Mouse (Mus musculus) neural tube, embryonic 10.5 days (tissue): ENCODE data around the gene Prm1.
"Not testable (repeated sequence)": the region's sequence is repeated elsewhere in the genome, so short reads cannot be mapped to it uniquely, and the experiment has no call there.

Experiments used
- DNase-seq: peaks from one replicate; pipeline ENCODE4 v3.0.0-alpha.2; 2017; ENCODE audit warnings: low spot score; ENCODE audit errors: extremely low spot score

The Prm1 gene

DNA sequence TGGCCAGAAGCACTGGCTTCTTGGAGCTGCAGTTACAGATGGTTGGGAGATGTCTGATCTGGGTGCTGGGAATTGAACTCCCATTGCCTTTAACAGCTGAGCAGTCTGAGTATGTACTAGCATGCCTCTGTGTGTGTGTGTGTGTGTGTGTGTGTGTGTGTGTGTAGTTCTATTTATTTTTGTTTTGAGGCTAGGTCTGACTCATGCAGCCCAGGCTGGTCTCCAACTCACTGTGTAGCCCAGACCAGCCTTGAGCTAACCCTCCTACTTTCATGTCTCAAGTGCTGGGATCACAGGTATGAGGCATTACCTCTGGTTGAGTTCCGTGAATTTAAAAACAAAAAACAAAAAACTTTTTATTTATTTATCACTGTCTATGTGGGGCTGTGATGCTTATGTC, 18.9 kb upstream of the Prm1 start:
- DNase-seq = no peak

DNA sequence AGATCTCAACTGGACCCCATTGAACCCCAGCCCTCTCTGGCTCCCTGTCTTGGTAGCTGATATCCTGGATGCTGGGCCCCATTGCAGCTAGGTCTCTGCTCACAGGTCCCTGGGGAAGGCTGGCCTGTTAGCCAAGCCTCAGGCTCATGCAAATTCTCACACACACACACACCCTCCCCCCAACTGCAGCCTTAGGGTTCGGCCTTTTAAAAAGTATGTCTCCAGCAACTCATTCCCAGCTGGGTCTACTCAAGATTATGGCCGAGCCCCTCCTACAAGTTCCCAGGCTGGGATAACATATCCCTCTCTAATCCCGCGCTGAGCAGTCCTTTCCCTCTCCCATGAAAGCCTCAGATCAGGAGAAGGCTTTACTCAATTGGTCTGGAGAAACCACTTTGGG, 15.7 kb upstream of the Prm1 start:
- DNase-seq = no peak

DNA sequence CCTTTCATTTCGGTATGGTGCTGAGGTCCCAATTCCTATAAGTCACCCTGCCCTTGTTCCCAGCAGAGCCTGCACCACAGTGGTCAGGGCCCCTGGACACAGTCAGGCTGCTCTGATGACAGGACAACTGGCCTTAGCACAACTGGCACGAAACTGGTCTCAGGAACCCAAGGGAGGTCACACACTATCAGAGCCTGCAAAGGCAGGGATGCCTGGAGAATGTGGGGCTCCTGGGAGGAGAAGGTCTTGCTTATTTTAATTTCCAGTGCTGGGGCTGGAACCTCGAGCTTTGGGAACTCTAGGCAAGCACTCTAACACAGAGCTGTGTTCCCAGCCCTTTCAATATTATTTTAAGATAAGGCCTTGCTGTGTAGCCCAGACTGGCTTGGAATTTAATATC, 14.3 kb upstream of the Prm1 start:
- no peak for DNase-seq

DNA sequence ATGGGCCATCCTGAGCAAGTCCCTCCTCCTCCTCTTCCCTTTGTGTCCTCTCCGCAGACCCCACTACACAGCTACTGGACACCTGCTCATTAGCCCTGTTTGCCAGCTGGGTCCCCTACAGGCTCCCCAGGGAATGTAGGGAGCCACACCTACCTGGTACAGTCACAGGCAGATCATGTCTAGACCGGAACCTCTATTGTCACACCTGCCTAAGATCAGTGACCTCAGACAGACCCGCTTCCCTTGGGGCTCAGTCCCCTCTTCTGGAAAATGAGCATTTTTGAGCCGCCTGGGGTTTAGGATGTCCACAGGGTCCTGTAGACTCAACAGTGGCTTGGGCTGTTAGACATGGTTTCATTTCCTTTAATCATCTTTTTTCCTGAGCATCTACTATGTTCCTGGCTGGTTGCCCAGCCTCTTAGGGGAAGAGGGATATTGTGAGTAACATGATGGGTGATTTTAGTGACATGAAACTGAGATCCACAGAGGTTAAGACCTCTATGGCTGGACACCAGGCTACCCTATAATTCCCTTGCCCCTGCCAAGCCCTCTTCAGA, 13.0 kb upstream of the Prm1 start:
- no peak for DNase-seq

DNA sequence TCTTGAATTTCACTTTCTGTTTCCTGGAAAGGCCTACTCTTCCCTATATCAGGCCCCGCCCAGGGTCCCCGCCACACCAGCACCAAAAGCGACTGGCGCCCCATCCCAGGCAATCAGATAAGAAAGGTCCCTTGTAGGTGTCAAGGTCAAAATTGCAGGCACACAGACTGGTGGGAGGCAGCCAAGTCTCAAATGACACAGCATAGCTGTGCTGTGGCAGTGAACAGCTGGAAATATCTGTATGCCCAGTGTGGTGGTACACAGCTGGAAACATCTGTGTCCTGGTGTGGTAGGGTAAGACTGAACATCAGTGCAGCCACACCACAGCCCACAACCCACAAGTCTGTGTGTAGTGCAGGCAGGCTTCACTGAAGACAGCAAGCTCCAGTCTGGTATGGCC, 9.2 kb upstream of the Prm1 start:
- no peak for DNase-seq

DNA sequence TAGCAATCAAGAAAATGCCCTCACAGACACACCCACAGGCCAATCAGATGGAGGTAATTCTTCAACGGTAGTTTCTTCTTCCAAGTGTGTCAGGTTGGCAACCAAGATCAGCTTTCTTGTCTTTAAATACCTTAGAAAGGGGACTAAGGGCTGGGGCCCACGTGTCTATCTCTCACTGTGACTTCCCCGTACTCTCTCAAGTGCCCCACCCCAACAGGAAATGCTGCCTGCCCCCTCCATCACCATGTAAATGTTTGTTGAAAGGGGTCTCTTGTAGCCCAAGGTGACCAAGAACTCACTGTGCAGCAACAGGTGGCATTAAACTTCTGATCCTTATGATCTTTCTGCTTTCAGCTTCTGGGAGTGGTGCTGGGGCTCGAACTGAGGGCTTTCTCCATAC, 8.1 kb upstream of the Prm1 start:
- DNase-seq = no peak

DNA sequence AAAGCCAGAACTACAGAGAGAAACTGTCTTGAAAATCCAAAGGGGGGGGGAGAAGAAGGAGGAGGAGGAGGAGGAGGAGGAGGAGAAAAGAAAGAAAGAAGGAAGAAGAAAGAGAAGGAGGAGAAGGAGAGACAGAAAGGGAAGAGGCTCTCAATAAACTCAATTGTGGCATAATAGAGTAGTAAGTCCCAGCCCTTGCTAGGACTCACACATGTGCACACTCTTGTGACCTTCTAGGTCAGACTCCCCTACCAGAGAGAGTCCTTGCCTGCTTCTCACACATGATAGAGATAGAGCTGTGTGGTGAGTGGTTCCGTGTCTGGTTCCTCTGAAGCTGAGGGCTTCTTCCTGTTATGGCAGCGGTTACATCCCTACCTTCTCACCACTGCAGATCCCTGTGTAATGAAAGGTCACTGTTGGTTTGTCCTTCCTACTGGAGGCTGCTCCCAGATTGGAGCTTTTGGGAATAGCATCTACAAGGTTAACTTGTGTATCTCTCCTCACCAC, 7.3 kb upstream of the Prm1 start, which contains the start of gene Gm11172:
Gene Gm11172, plus strand, starts transcription at position 51 of the 507 bp plus-strand sequence.
- DNase-seq = no peak

DNA sequence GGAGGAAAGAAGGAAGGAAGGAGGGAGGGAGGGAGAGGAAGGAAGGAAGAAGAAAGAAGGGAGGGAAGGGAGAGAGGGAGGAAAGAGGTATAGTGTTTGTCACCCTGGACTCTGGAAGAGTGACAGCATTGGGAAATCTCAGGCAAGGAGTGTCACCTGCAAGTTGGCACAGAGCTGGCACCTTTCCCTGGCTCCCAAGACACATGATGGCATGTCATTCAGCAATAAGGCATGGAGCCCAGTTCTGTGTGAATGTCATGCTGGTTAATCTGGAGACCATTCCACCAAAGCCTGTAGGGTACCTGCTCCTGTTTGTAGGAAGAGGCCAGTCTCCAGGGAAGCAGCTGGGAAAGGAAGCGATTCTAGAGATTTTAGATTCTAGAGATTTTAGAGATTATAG, 4.7 kb upstream of the Prm1 start:
- no peak for DNase-seq

DNA sequence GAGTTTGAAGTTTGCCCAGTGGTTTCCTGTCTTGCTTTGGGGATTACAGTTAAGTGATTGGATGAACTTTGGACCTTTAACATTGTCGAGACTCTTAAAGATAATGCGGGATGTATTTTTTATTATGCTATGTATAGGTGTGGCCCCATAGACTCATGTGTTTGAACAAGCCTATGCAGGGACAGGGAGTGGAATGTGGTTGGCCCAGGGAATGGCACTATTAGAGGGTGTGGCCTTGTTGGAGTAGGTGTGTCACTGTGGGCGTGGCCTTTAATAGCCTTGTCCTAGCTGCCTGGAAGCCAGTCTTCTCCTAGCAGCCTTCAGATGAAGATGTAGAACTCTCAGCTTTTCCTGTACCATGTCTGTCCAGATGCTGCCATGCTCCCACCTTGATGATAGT, 3.2 kb downstream of the Prm1 start:
- DNase-seq = not testable (repeated sequence)

DNA sequence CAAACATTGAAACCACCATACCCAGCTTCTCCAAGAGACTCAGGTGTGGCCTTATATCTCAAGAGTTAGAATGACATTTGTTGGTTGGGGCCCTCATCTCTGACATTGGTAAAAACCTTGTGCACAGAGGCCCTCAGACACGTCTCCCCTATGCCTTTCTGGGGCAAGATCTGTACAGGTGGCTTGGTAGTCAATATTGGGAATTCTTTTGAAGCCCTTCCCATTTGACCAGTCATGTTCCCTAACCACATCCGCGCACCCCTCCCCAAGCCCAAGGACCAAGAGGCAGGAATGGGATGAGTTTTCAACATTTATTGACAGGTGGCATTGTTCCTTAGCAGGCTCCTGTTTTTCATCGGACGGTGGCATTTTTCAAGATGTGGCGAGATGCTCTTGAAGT, 9.6 kb downstream of the Prm1 start, which contains the start of gene Prm2:
Gene Prm2, minus strand, starts transcription at position 101 of the 400 bp plus-strand sequence.
- no peak for DNase-seq

DNA sequence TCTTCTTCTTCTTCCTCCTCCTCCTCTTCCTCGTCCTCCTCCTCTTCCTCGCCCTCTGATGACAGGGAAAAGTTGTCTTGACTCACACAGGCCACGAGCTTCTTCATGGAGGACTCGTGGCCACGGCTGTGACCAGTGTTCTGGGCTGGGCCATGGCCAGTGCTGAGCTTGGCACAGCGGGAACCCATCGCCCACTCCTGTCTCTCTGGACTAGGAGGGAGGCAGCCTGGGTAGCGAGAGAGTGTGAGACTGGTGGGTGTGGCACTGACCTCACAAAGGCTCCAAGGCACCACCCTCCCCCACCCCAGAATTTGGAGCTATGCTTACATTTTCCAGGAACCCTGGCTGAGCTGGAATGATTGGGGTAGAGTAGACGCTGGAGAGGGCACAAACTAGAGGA, 14.9 kb downstream of the Prm1 start, which contains the start of gene Prm3:
Gene Prm3, minus strand, starts transcription at position 213 of the 400 bp plus-strand sequence.
- DNase-seq = no peak

DNA sequence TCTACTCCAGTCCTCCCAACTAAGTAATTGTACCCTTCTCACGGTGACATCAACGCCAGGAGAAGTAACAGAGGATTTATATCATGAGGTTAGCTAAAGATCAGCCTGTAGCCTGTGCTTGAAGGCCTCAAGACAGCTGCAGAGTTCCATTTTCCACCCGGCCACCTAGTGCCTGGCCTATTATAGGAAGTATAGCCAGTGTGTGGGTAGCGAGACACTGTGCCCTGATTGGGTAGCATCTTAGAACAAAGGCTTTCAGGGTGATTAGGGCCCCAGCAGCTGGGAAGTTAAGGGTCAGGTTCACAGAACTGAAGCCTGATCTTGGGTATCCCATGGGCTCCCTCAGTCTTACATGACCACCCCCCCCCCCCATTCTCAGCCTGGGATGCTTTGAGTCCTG, 16.8 kb downstream of the Prm1 start:
- no peak for DNase-seq

DNA sequence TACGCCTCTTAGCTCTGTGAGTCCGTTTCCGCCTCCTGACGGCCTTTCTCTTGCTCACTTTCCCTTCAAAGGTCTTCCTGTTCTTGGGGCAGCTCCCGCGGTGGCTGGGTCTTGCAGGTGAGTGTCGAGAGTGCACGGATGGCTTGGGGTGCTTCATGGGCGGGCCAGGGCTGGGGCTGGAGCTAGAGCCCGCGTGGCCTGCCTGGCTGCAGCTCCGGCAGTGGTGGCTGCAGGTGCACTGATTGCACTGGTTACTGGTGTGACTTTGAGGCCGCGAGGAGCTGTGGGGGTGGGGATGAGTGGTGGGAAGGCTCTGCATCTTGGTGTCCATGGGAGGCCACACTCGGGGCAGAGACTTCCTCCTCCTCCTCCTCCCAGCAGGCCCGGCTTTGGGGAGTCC, 17.4 kb downstream of the Prm1 start, which contains the start of gene Tnp2:
Gene Tnp2, minus strand, starts transcription at position 390 of the 400 bp plus-strand sequence.
- no peak for DNase-seq

DNA sequence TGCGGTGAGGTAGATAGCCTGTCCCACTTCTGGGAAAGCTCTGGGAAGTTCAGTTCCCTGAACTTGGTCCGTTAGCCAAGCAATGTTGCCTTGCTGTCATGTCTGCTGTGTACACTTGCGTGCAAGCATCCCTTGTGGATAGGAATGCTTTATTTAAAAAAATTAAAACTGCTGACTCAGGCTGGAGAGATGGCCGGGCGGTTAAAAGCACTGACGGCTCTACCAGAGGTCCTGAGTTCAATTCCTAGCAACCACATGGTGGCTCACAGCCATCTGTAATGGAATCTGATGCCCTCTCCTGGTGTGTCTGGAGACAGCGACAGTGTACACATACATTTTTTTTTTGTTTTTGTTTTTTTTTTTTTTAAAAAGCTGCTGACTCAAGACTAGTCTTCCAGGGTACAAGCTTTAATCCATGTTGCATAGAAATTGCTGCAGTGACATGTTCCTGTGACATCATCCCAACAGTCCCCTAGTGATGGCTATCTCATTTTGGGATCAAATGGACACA, 18.0 kb downstream of the Prm1 start:
- DNase-seq = no peak

DNA sequence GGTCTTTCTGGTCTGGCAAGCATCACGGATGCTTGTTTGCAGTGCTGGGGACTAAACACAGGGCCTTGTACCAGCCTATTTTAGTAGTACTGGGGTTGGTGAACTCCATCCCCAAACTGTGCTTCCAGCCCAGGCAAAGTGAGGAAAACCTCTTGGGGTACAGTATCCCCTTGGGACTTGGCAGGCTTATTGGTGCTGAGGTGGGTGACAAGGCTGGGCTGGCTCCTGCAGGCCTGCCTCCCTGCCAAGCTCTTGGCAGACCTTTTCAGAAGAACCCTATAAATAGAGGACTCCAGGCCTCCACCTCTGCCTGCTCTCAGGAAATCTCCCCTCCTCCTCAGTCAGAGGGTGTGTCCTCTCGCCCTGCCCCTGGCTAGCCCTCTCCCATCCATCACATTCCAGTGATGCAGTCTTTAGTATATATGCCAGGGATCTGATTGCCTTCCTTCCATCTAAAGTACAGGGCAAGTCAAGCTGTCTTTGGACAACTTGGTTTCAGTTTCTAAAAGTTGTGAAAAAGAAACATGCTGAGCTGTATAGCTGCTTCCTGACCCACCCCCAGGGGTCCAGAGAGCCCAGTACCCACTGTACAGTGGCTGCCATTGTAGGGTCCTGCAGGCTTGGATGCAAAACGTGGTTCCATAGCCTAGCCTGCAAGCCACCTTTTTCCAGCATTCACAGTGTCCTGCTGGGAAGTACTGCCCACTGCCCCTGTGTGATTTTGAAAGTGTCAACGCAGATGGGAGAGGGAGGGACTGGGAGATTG, 18.7 kb downstream of the Prm1 start:
- no peak for DNase-seq

DNA sequence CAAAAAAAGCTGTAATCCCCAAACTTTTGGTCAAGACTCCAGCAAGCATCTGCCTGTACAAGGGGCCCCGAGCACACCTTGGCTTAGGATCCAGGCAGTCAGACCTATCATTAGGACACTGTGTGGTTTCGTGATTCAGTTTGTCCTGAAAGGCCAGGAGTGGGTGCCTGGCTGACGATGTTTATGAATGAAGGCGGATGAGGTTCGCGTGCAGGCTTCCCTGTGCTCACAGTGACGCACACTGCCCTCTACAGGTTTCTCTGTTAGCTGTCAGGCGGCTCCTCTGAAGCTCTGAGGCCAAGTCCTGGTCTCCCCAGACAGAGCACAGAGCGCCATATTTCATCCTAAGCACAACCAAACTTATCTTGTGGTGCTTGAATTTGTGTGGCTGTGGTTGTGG, 19.4 kb downstream of the Prm1 start:
- DNase-seq = peak; percentile 84

DNA sequence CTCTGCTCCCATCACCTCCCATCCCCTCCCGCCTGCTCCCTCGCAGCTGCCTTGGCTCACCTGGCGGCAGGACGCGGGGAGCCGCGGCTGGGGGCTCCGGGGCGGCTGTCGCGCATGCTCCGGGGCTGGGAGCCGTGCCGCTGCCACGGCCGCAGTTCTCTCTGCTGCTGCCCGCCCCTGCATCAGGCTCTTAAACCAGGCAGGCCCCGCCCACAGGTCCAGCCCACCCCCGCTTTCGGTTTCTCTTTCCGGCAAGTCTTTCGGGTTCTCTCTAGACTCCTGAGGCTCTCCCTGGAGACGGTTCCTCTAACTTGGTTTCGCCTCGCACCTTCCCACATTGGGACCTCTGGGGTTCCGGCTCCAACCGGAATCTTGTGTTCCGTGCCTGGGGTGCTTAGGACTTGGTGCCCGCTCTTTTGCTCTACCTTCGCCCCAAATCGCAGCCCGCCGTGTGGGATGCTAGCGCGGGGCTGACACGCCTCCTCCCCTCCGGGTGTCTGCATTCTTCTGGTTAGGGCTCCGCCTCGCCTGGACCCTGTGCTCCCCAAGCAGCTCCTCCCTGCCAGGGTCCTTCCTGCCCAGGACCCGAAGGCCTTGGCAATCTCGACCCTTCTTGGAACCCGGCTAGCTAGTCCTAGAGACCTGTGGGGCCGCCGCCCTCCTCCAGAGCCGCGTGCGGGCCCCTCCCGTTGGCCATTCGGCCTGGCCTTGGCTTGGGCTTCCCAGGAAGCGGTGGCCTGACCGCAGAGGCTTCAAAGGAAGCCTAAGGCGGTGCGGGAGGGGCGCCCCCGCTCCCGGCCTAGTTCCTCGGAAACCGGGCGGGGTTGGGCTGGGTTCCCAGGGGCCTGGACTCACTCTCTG, 20.0 kb downstream of the Prm1 start, which contains the start of gene Socs1:
Gene Socs1, minus strand, starts transcription at position 166 of the 861 bp plus-strand sequence.
- DNase-seq = peak; percentile 90

DNA sequence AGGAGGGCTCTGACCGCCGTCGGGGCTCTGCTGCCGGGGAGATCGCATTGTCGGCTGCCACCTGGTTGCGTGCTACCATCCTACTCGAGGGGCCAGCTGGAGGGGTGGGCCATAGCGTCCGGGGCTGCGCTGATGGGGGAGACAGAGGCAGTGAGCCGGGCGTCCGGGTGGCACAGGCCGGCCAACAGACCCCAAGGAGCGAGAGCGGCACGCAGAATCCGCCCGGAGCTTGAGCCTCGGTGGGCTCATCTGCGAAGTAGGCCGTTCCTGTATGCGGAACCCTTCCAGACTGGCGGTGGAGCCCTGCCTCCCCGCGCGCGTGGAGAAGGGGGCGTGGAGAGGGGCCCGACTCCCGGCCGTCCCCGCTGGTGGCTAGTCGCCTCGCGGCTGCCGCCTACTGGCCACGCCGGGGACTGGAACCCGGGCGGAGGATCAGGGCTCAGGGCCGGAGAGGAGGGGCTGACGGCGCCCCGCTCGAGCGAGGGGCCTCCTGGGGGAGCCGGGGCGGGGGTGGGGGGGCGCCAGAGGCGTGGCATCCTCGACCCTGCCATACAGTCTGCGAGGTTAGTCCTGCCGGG, 20.8 kb downstream of the Prm1 start:
- peak; percentile 96 for DNase-seq

DNA sequence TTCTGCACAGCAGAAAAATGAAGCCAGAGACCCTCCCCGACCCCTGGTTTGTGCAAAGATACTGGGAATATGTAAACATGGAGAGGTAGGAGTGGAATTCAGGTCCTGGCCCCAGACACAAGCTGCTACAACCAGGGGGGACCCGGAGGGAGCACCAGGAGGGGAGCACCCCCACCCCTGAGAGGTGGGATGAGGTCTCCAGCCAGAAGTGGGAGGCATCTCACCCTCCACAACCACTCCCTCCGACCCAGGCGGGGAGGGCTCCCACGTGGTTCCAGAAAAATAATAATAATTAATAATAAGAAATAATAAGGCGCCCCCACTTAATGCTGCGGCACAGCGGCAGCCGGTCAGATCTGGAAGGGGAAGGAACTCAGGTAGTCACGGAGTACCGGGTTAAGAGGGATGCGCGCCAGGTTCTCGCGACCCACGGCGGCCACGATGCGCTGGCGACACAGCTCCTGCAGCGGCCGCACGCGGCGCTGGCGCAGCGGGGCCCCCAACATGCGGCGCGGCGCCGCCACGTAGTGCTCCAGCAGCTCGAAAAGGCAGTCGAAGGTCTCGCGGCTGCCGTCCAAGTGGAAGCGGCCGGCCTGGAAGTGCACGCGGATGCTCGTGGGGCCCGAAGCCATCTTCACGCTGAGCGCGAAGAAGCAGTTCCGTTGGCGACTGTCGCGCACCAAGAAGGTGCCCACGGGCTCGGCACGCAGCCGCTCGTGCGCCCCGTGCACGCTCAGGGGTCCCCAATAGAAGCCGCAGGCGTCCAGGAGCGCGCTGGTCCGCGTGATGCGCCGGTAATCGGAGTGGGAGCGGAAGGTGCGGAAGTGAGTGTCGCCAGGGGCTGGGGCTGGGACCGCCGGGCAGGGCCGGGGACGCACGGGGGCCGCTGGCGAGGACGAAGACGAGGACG, 21.5 kb downstream of the Prm1 start:
- peak; percentile 70 for DNase-seq

DNA sequence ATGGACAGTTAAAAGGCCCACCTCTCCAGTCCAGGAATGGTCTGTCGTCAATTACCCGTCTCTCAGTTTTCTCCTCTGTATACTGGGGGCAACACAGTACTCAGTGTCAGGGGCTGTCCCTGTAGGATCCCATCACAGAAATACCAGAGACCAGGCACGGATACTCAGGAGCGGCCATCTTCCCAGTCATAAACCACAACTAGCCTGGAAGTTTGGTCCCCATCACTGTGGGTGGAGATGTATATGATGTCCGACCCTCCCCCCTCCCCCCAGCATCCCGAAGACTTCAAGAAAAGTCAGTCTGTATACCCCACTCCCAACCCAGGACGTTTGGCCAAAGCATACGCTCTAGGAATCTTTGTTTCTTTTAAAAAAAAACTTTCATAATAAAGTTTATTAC, 22.2 kb downstream of the Prm1 start:
- no peak for DNase-seq
